Mouse (Mus musculus): ENCODE data around the gene Rnf130. TPM values are rescaled to one million over a fixed set of nuclear protein-coding genes. Genes with fewer than 3 reads are reported as not detected.
A peak's percentile ranks its signal among the peaks of the same experiment; 100 is the strongest.

Gene Rnf130
- 11.2 and 16.0 TPM in 2 replicates for polyA plus RNA-seq (2012; rRNA removed)
- polyA plus RNA-seq (2014; fragmentation: Nextera tagmentation; extraction: Ambion mirVana) = 36.3 and 36.4 TPM in 2 replicates

GRCm38 (mm10) chr11:50024833-50025720 lies at the start of gene Rnf130:
Gene Rnf130, plus strand, starts transcription at chr11:50025346.
- Histone ChIP-seq H3K4me1 (replicated peaks; ENCODE audit: control insufficient read depth in 2 of 2, insufficient read depth in 2 of 2, low read length in 1 of 2) (peaks cover 0 to 7% of the 10 kb centered on the region in 2 experiments; a peak in 3 of 4 replicates), H3K9ac (replicated peaks) (peak within 1 kb of the TSS; percentile 83), H3K4me3 (ENCODE audit: insufficient read depth in 1 of 2, low read depth in 2 of 2, low read length in 2 of 2) (peak within 1 kb of the TSS; percentile 59 to 85), H3K27me3 (ENCODE audit: control insufficient read depth, insufficient read depth, low read length) (peaks cover 4% of the 10 kb centered on the region; the same call in 1 of the 2 replicates), H3K27ac (no peak within 1 kb of the TSS), H3K4me2 (ENCODE audit: low read depth) (peak within 1 kb of the TSS; percentile 98), H3K9me3 (ENCODE audit: control insufficient read depth, low read length) (no peaks in the 10 kb centered on the region), H3K36me3 (replicated peaks; ENCODE audit: control insufficient read depth, insufficient read depth, low read depth) (no peaks in the 10 kb centered on the region)
- DNase-seq (ENCODE audit: low read depth in 3 of 3, low spot score in 3 of 3) (peak; percentile 68 to 70 (median 69)), ATAC-seq (ENCODE audit: insufficient read depth) (peak; percentile 96)
- no peak for TF ChIP-seq EP300 (IDR thresholded peaks at IDR 0.05; ENCODE audit: low read depth)
- peak; percentile 6; the same call in 1 of the 2 replicates for TF ChIP-seq CTCF (IDR thresholded peaks at IDR 0.05; ENCODE audit: low read depth)
- WGBS (ENCODE audit: insufficient replicate concordance) = under 1% methylated on average over 112 of the region's 129 CpGs

- Histone ChIP-seq H3K27ac (no peak overlapping the region), H3K36me3 (replicated peaks; ENCODE audit: control insufficient read depth, insufficient read depth, low read depth) (no peaks in the 10 kb centered on the region), H3K4me3 (ENCODE audit: insufficient read depth in 1 of 2, low read depth in 2 of 2, low read length in 2 of 2) (no peak overlapping the region), H3K4me1 (replicated peaks; ENCODE audit: control insufficient read depth in 2 of 2, insufficient read depth in 2 of 2, low read length in 1 of 2) (peaks cover 25 to 29% of the 10 kb centered on the region in 2 experiments), H3K4me2 (ENCODE audit: low read depth) (no peak overlapping the region), H3K9ac (replicated peaks) (no peak overlapping the region), H3K9me3 (ENCODE audit: control insufficient read depth, low read length) (no peaks in the 10 kb centered on the region; the same call in 1 of the 2 replicates), H3K27me3 (ENCODE audit: control insufficient read depth, insufficient read depth, low read length) (no peaks in the 10 kb centered on the region)
- WGBS (ENCODE audit: insufficient replicate concordance) = 76% methylated on average over 10 of the region's 10 CpGs
- TF ChIP-seq CTCF (IDR thresholded peaks at IDR 0.05; ENCODE audit: low read depth) = no peak
- TF ChIP-seq EP300 (IDR thresholded peaks at IDR 0.05; ENCODE audit: low read depth) = no peak
- DNase-seq (ENCODE audit: low read depth in 3 of 3, low spot score in 3 of 3) = no peak
- ATAC-seq (ENCODE audit: insufficient read depth) = no peak
These were observed 47.1 kb upstream of the Rnf130 start for GRCm38 (mm10) chr11:49977963-49978568.

- no peak overlapping the region for H3K27ac ChIP-seq
- no peak overlapping the region for H3K4me3 ChIP-seq (ENCODE audit: insufficient read depth in 1 of 2, low read depth in 2 of 2, low read length in 2 of 2)
- peaks cover 30 to 37% of the 10 kb centered on the region in 2 experiments for H3K4me1 ChIP-seq (replicated peaks; ENCODE audit: control insufficient read depth in 2 of 2, insufficient read depth in 2 of 2, low read length in 1 of 2)
- no peak overlapping the region for H3K4me2 ChIP-seq (ENCODE audit: low read depth)
- H3K9ac ChIP-seq (replicated peaks) = no peak overlapping the region
- no peak for DNase-seq (ENCODE audit: low read depth in 3 of 3, low spot score in 3 of 3)
- no peaks in the 10 kb centered on the region; the same call in 1 of the 2 replicates for H3K9me3 ChIP-seq (ENCODE audit: control insufficient read depth, low read length)
- ATAC-seq (ENCODE audit: insufficient read depth) = no peak
- TF ChIP-seq EP300 (IDR thresholded peaks at IDR 0.05; ENCODE audit: low read depth) (no peak), CTCF (IDR thresholded peaks at IDR 0.05; ENCODE audit: low read depth) (no peak)
- H3K36me3 ChIP-seq (replicated peaks; ENCODE audit: control insufficient read depth, insufficient read depth, low read depth) = no peaks in the 10 kb centered on the region
- no peaks in the 10 kb centered on the region for H3K27me3 ChIP-seq (ENCODE audit: control insufficient read depth, insufficient read depth, low read length)
- WGBS (ENCODE audit: insufficient replicate concordance) = 85% methylated on average over 8 of the region's 8 CpGs
These were observed 46.2 kb upstream of the Rnf130 start for GRCm38 (mm10) chr11:49978935-49979334.

- H3K27ac ChIP-seq = peak overlapping the region; percentile 83
- WGBS (ENCODE audit: insufficient replicate concordance) = 36% methylated on average over 6 of the region's 6 CpGs
- H3K4me2 ChIP-seq (ENCODE audit: low read depth) = peak overlapping the region; percentile 57
- no peaks in the 10 kb centered on the region for H3K36me3 ChIP-seq (replicated peaks; ENCODE audit: control insufficient read depth, insufficient read depth, low read depth)
- no peak overlapping the region for H3K4me3 ChIP-seq (ENCODE audit: insufficient read depth in 1 of 2, low read depth in 2 of 2, low read length in 2 of 2)
- DNase-seq (ENCODE audit: low read depth in 3 of 3, low spot score in 3 of 3) (no peak), ATAC-seq (ENCODE audit: insufficient read depth) (no peak)
- no peaks in the 10 kb centered on the region for H3K27me3 ChIP-seq (ENCODE audit: control insufficient read depth, insufficient read depth, low read length)
- no peaks in the 10 kb centered on the region for H3K9me3 ChIP-seq (ENCODE audit: control insufficient read depth, low read length)
- H3K4me1 ChIP-seq (replicated peaks; ENCODE audit: control insufficient read depth in 2 of 2, insufficient read depth in 2 of 2, low read length in 1 of 2) = peaks cover 47 to 51% of the 10 kb centered on the region in 2 experiments
- TF ChIP-seq CTCF (IDR thresholded peaks at IDR 0.05; ENCODE audit: low read depth) (no peak), EP300 (IDR thresholded peaks at IDR 0.05; ENCODE audit: low read depth) (no peak)
- peak overlapping the region; percentile 52 for H3K9ac ChIP-seq (replicated peaks)
These were observed 44.4 kb upstream of the Rnf130 start for GRCm38 (mm10) chr11:49980681-49981235.

All from liver, embryonic 14.5 days (tissue).